Mouse (Mus musculus) mouse embryonic stem cell (cell line): ENCODE data around the gene Gm17720.

Experiments used
- in situ Hi-C, 2 experiments: fragments of 300-500 bp; cut with MboI; formaldehyde crosslinking; loops; 1 replicate in 1 of 2; 3 replicates in 1 of 2; pipeline ENCODE4 v1.14.3; 2019 to 2020; ENCODE audit warnings: low sequenced_read_pairs in 2 of 2, low pct_unique_long_range_greater_than_20kb in 1 of 2, mixed read lengths in 1 of 2; ENCODE audit not compliant: unreplicated experiment in 1 of 2

The Gm17720 gene

GRCm38 (mm10) chr8:110102653-110103052 lies at the start of gene Gm17720:
TSS of gene Gm17720 (minus strand) at chr8:110102753.
- in situ Hi-C loops: no loop called here

GRCm38 (mm10) chr8:110145538-110145937 lies 43.0 kb upstream of the Gm17720 start:
- in situ Hi-C loops: no loop called here

- in situ Hi-C loops: no loop called here
Measured at GRCm38 (mm10) chr8:110140770-110141169, 38.2 kb upstream of the Gm17720 start.

GRCm38 (mm10) chr8:110140156-110140555 lies 37.6 kb upstream of the Gm17720 start:
- in situ Hi-C loops: no loop called here

- in situ Hi-C loops: no loop called here
Measured at GRCm38 (mm10) chr8:110135515-110135914, 33.0 kb upstream of the Gm17720 start.

- in situ Hi-C loops: no loop called here
Measured at GRCm38 (mm10) chr8:110134236-110134635, 31.7 kb upstream of the Gm17720 start.

GRCm38 (mm10) chr8:110130537-110130936 lies 28.0 kb upstream of the Gm17720 start:
- in situ Hi-C loops: no loop called here

- in situ Hi-C loops: no loop called here
Measured at GRCm38 (mm10) chr8:110119715-110120114, 17.2 kb upstream of the Gm17720 start.

- in situ Hi-C loops: no loop called here
Measured at GRCm38 (mm10) chr8:110101676-110102075, 877 bp downstream of the Gm17720 start.

GRCm38 (mm10) chr8:110100907-110101306 lies 1.6 kb downstream of the Gm17720 start, which contains the start of gene Gm21964:
TSS of gene Gm21964 (plus strand) at chr8:110101207.
- in situ Hi-C loops: no loop called here

- in situ Hi-C loops: no loop called here
Measured at GRCm38 (mm10) chr8:110091869-110092268, 10.7 kb downstream of the Gm17720 start.

- in situ Hi-C loops: no loop called here
Measured at GRCm38 (mm10) chr8:110082416-110083105, 20.0 kb downstream of the Gm17720 start.

- in situ Hi-C loops: no loop called here
Measured at GRCm38 (mm10) chr8:110079282-110080221, 23.0 kb downstream of the Gm17720 start, which contains the start of gene Zfp612. TSS of gene Zfp612 (plus strand) at chr8:110079746.

GRCm38 (mm10) chr8:110074496-110074895 lies 28.1 kb downstream of the Gm17720 start:
- in situ Hi-C loops: no loop called here

GRCm38 (mm10) chr8:110071600-110071999 lies 31.0 kb downstream of the Gm17720 start:
- in situ Hi-C loops: no loop called here

- in situ Hi-C loops: no loop called here
Measured at GRCm38 (mm10) chr8:110069706-110070105, 32.8 kb downstream of the Gm17720 start.

GRCm38 (mm10) chr8:110065676-110066075 lies 36.9 kb downstream of the Gm17720 start:
- in situ Hi-C loops: no loop called here

GRCm38 (mm10) chr8:110064606-110065365 lies 37.8 kb downstream of the Gm17720 start:
- in situ Hi-C loops: no loop called here

- in situ Hi-C loops: no loop called here
Measured at GRCm38 (mm10) chr8:110064161-110064560, 38.4 kb downstream of the Gm17720 start.
